Mouse (Mus musculus): ENCODE data around the gene Mef2d.

DNA sequence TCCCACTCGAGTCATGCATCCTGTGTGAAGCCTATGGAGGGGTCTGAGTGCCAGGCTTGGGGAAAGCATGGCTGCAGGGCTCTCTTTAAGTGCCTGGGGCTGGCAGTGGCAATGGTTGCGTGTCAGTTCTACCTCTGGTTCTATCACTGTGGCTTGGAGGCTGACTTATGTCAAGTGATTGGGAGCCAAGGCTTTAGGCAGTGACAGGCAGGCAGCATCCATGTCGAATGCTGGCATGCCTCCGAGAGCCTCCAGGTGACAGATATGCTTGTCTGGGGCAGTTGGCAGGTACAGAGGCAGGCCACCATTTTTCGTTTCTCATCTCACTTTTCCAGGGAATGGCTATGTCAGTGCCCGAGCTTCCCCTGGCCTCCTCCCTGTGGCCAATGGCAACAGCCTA lies 18.7 kb downstream of the Mef2d start:
- TF ChIP-seq POLR2A (IDR thresholded peaks at IDR 0.05; ENCODE audit: control insufficient read depth, low read depth, low read length) (no peak), CTCF (IDR thresholded peaks at IDR 0.05; ENCODE audit: control insufficient read depth, insufficient read depth, insufficient replicate concordance, low read depth, low read length) (no peak)
